Comparison of ENCODE assay signal across 24 mouse cellular contexts in the genomic region with DNA sequence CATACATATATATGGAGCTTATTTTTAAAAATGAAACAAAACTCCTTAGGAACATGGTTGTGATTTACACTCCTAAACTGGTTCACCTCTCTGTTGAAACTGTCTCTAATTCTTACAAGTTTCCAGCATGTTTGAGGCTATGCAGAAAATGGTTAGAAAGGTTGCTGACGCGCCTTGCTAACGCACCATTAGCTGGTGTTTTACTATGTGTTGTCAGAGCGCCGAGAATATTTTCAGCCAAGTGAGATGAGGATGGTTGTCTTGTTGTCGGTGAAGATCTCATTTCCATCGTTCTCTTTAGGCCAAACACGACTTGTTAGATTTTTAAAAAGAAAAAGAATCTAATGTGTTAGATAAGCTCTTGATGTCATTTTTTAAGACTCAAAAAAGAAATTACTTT.
"Had no signal": no experiment of that assay in that cellular context is flagged by ENCODE, and none has a peak within 500 bp of the region (broad histone marks: within the 10 kb centered on the region; RNA-seq: fewer than 3 reads in every experiment).

No protein-coding gene starts in this region.

- H3K4me2 ChIP-seq: embryonic facial prominence, embryonic 12.5 days; embryonic facial prominence, embryonic 13.5 days; embryonic facial prominence, embryonic 15.5 days; heart, embryonic 11.5 days had no signal

- H3K9me3 ChIP-seq: embryonic facial prominence, embryonic 10.5 days; embryonic facial prominence, embryonic 12.5 days; embryonic facial prominence, embryonic 13.5 days; embryonic facial prominence, embryonic 15.5 days; forebrain, embryonic 10.5 days; forebrain, embryonic 12.5 days; forebrain, embryonic 13.5 days had no signal

- DNase-seq: cerebellum, adult 8-10 months; cerebellum, adult 9-10 months; cerebellum, adult 9-11 months; cerebellum, postnatal 10 days; cerebellum, postnatal 14 days; cerebellum, postnatal 25 days; cerebellum, postnatal 36 days; forebrain, postnatal 0 days; gastrocnemius, adult 2 months; gastrocnemius, postnatal 10 days; gastrocnemius, postnatal 14 days; gastrocnemius, postnatal 25 days; gastrocnemius, postnatal 36 days; heart, adult 18-20 months; heart, adult 2 months had no signal

- H3K27ac ChIP-seq: embryonic facial prominence, embryonic 10.5 days; embryonic facial prominence, embryonic 12.5 days; embryonic facial prominence, embryonic 13.5 days; embryonic facial prominence, embryonic 15.5 days; forebrain, embryonic 10.5 days; gastrocnemius, adult 2 months; heart, adult 2 months had no signal

- H3K4me3 ChIP-seq: embryonic facial prominence, embryonic 10.5 days; embryonic facial prominence, embryonic 12.5 days; embryonic facial prominence, embryonic 13.5 days; embryonic facial prominence, embryonic 15.5 days; erythroblast, embryonic 14.5 days; forebrain, embryonic 10.5 days; forebrain, embryonic 12.5 days; forebrain, embryonic 13.5 days; gastrocnemius, adult 2 months; heart, adult 2 months had no signal

- H3K9ac ChIP-seq: embryonic facial prominence, embryonic 12.5 days; embryonic facial prominence, embryonic 13.5 days; embryonic facial prominence, embryonic 15.5 days; forebrain, embryonic 12.5 days; forebrain, embryonic 13.5 days; forebrain, postnatal 0 days had no signal

- H3K36me3 ChIP-seq: forebrain, embryonic 12.5 days had no signal

- H3K27me3 ChIP-seq: embryonic facial prominence, embryonic 12.5 days; embryonic facial prominence, embryonic 13.5 days; embryonic facial prominence, embryonic 15.5 days had no signal
